In the genomic region with DNA sequence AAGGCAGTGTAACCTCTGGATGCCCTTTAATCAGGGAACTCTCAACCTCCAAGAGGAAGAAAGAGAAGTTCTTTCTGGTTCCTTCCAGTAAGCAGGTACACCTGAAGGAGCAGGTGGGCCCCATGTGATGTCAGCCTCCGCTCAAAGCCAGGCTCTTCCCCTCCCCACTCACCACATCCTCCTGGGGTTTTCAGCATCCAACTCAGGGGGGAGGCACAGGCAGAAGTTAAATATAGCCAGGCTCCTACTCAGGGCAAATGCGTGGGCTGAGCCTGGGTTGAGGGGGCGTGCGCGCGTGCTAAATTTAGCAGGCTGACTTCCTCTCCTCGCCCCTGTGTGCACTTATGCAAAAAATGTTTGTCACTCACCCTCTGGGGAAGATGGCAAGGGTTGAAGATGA, we compare ENCODE assay signal across 9 mouse cellular contexts.
DNase-seq lines count a peak whose midpoint lies in the region; ATAC-seq and TF ChIP-seq lines count a peak whose summit lies in the region.
"Had no signal": no experiment of that assay in that cellular context is flagged by ENCODE, and none has a peak within 500 bp of the region (broad histone marks: within the 10 kb centered on the region; RNA-seq: fewer than 3 reads in every experiment).

No protein-coding gene starts in this region.

- peak; percentile 27; the same call in 1 of the 2 replicates for ATAC-seq in forebrain, postnatal 0 days
- ATAC-seq in forebrain, embryonic 15.5 days (replicated peaks): no peak
- peak; percentile 89 for ATAC-seq in heart, embryonic 16.5 days (replicated peaks; ENCODE audit: extremely low read depth, insufficient read depth, low FRiP score)

- H3K27ac ChIP-seq in forebrain, postnatal 0 days (ENCODE audit: low read depth, low read length): no peak overlapping the region
- H3K27ac ChIP-seq in forebrain, embryonic 15.5 days (replicated peaks): no peak overlapping the region
- peak overlapping the region; percentile 83 for H3K27ac ChIP-seq in heart, embryonic 16.5 days (ENCODE audit: low read length)
- H3K27ac ChIP-seq: macrophage had no signal

- DNase-seq in forebrain, postnatal 0 days: no peak
- peak; percentile 79 for DNase-seq in CD4-positive helper T cell, adult 2 months (ENCODE audit: low read depth, low spot score)
- peak; percentile 70 to 74 for DNase-seq in spleen, adult 18-20 months
- DNase-seq in adrenal gland, adult 18-20 months (ENCODE audit: low spot score in 2 of 2): no peak
- no peak for DNase-seq in ovary, adult 18-20 months (ENCODE audit: low spot score)
- no peak for DNase-seq in layer of hippocampus, postnatal 14 days (ENCODE audit: low spot score in 2 of 2)

- WGBS in forebrain, postnatal 0 days: 78% methylated on average over 7 of the region's 7 CpGs
- 82% methylated on average over 7 of the region's 7 CpGs for WGBS in forebrain, embryonic 15.5 days
- WGBS in heart, embryonic 16.5 days: 12% methylated on average over 7 of the region's 7 CpGs

- no peaks in the 10 kb centered on the region for H3K4me1 ChIP-seq in forebrain, postnatal 0 days (ENCODE audit: insufficient read depth)
- H3K4me1 ChIP-seq in forebrain, embryonic 15.5 days: no peaks in the 10 kb centered on the region
- H3K4me1 ChIP-seq in heart, embryonic 16.5 days (ENCODE audit: control insufficient read depth, insufficient read depth, low read length): peaks cover 27% of the 10 kb centered on the region

- H3K9ac ChIP-seq in forebrain, postnatal 0 days: no peak overlapping the region
- no peak overlapping the region for H3K9ac ChIP-seq in forebrain, embryonic 15.5 days (replicated peaks)
- H3K9ac ChIP-seq in heart, embryonic 16.5 days (ENCODE audit: low read length): no peak overlapping the region

- H3K36me3 ChIP-seq in forebrain, postnatal 0 days (ENCODE audit: insufficient read depth): no peaks in the 10 kb centered on the region
- H3K36me3 ChIP-seq in forebrain, embryonic 15.5 days: no peaks in the 10 kb centered on the region
- H3K36me3 ChIP-seq in heart, embryonic 16.5 days (ENCODE audit: control insufficient read depth, insufficient read depth): no peaks in the 10 kb centered on the region

- H3K4me2 ChIP-seq in forebrain, postnatal 0 days (ENCODE audit: low read depth): no peak overlapping the region
- no peak overlapping the region for H3K4me2 ChIP-seq in forebrain, embryonic 15.5 days (replicated peaks)
- peak overlapping the region; percentile 13; the same call in 1 of the 2 replicates for H3K4me2 ChIP-seq in heart, embryonic 16.5 days (ENCODE audit: low read depth, low read length)

- H3K27me3 ChIP-seq in forebrain, postnatal 0 days (ENCODE audit: insufficient read depth, low read length): no peaks in the 10 kb centered on the region
- H3K27me3 ChIP-seq in forebrain, embryonic 15.5 days: no peaks in the 10 kb centered on the region
- no peaks in the 10 kb centered on the region for H3K27me3 ChIP-seq in heart, embryonic 16.5 days (ENCODE audit: control insufficient read depth, insufficient read depth, low read length)

- H3K9me3 ChIP-seq in forebrain, postnatal 0 days (ENCODE audit: low read length): no peaks in the 10 kb centered on the region
- no peaks in the 10 kb centered on the region for H3K9me3 ChIP-seq in forebrain, embryonic 15.5 days
- H3K9me3 ChIP-seq in heart, embryonic 16.5 days (replicated peaks; ENCODE audit: control insufficient read depth, low read length): no peaks in the 10 kb centered on the region

- no peak for TF ChIP-seq CTCF in forebrain, postnatal 0 days (IDR thresholded peaks at IDR 0.05; ENCODE audit: low read depth)

- no peak overlapping the region for H3K4me3 ChIP-seq in forebrain, postnatal 0 days (ENCODE audit: low read depth, low read length)
- H3K4me3 ChIP-seq in forebrain, embryonic 15.5 days: no peak overlapping the region
- no peak overlapping the region for H3K4me3 ChIP-seq in heart, embryonic 16.5 days (ENCODE audit: low read length)

Comparison
In these comparisons a context has a peak if more than half of its experiments do, and no peak if none do; other contexts are left out.
1. DNase-seq: peak in CD4-positive helper T cell, adult 2 months (single experiment) and spleen, adult 18-20 months (2 of 2); none in forebrain, postnatal 0 days (single experiment), adrenal gland, adult 18-20 months (0 of 2), ovary, adult 18-20 months (single experiment) and layer of hippocampus, postnatal 14 days (0 of 2).